Comparison of ENCODE assay signal across 7 mouse cellular contexts in the genomic region with DNA sequence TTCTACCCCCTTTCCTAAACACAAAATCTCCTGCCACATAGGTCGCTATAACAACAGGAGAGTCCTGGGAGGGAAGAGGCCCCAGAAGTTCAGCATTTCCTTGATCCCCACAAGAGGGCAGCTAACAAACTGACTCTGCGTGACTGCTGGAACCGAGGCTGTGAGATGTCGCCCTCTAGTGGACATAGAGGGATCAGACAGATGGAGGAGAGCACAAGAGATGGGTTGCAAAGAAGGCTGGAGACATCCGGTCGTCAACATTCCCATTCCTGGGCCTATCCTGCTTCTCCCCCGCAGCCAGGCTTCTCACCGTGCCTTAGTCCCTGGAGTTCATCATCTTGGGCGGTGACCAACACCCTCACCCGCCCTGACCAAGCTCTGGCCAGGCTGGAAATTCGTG. TPM values are rescaled to one million over a fixed set of nuclear protein-coding genes. Genes with fewer than 3 reads are reported as not detected.
A peak's percentile ranks its signal among the peaks of the same experiment; 100 is the strongest.
DNase-seq lines count a peak whose midpoint lies in the region; ATAC-seq lines count a peak whose summit lies in the region.

No protein-coding gene starts in this region.

- no peak overlapping the region for H3K27ac ChIP-seq in intestine, embryonic 16.5 days (ENCODE audit: low read length)
- no peak overlapping the region for H3K27ac ChIP-seq in midbrain, embryonic 10.5 days (replicated peaks)

- peak; percentile 70 for ATAC-seq in intestine, embryonic 16.5 days

- H3K9ac ChIP-seq in intestine, embryonic 16.5 days (ENCODE audit: low read depth, low read length) = no peak overlapping the region; the same call in 1 of the 2 replicates

- 0 out of 2 replicates have a peak, but pooled peaks cover 2% of the 10 kb centered on the region for H3K4me1 ChIP-seq in intestine, embryonic 16.5 days (ENCODE audit: control insufficient read depth, insufficient read depth, low read length)
- H3K4me1 ChIP-seq in midbrain, embryonic 10.5 days = no peaks in the 10 kb centered on the region

- H3K4me2 ChIP-seq in intestine, embryonic 16.5 days (ENCODE audit: low read depth, low read length) = no peak overlapping the region

- H3K4me3 ChIP-seq in intestine, embryonic 16.5 days (ENCODE audit: low read length) = no peak overlapping the region
- no peak overlapping the region for H3K4me3 ChIP-seq in midbrain, embryonic 10.5 days

- H3K36me3 ChIP-seq in intestine, embryonic 16.5 days (ENCODE audit: control insufficient read depth, insufficient read depth, low read length) = no peaks in the 10 kb centered on the region
- H3K36me3 ChIP-seq in midbrain, embryonic 10.5 days = no peaks in the 10 kb centered on the region

- H3K27me3 ChIP-seq in intestine, embryonic 16.5 days (replicated peaks; ENCODE audit: control insufficient read depth, insufficient read depth, low read length) = no peaks in the 10 kb centered on the region
- H3K27me3 ChIP-seq in midbrain, embryonic 10.5 days (ENCODE audit: low read depth, poor library complexity, severe bottlenecking) = no peaks in the 10 kb centered on the region

- peak; percentile 51 to 60 for DNase-seq in adrenal gland, adult 18-20 months (ENCODE audit: low spot score in 2 of 2)
- peak; percentile 93 for DNase-seq in embryo, embryonic 10 days (ENCODE audit: low spot score)
- DNase-seq in gastrocnemius, postnatal 4 days (ENCODE audit: low spot score in 2 of 2) = peak; percentile 41 to 52
- peak; percentile 58 to 81 for DNase-seq in left cerebral cortex, postnatal 25 days (ENCODE audit: low spot score in 2 of 2)
- peak; percentile 79 for DNase-seq in midbrain, embryonic 10.5 days (ENCODE audit: low spot score)
- DNase-seq in right cerebral cortex, postnatal 25 days = peak; percentile 42

- WGBS in intestine, embryonic 16.5 days = 15% methylated on average over 11 of the region's 11 CpGs
- 16% methylated on average over 11 of the region's 11 CpGs for WGBS in midbrain, embryonic 10.5 days

- no peaks in the 10 kb centered on the region for H3K9me3 ChIP-seq in intestine, embryonic 16.5 days (ENCODE audit: control insufficient read depth, low read length)
- no peaks in the 10 kb centered on the region for H3K9me3 ChIP-seq in midbrain, embryonic 10.5 days (replicated peaks)

- intact Hi-C loops in left cerebral cortex, postnatal 25 days (cut with DNase I) = loop anchor here (1.0 kb wide), 1 partner anchor 220 kb away; no protein-coding TSS in a partner anchor

RNA-seq across cellular contexts. Expression of a gene that starts 47.5 kb away (rescaled TPM):
- total RNA-seq in adrenal gland, adult 18-20 months (2021) = 100 to 1,000 TPM; 186 to 189 TPM
- 100 to 1,000 TPM; 111 to 115 TPM for total RNA-seq in gastrocnemius, postnatal 4 days (2021)
- 24.1 and 24.6 TPM in 2 replicates for polyA plus RNA-seq in intestine, embryonic 16.5 days (2015; fragmentation: Nextera tagmentation; extraction: Ambion mirVana)
- total RNA-seq in left cerebral cortex, postnatal 25 days (2021) = 100 to 1,000 TPM; 274 to 298 TPM
- 30.0 and 30.1 TPM in 2 replicates for polyA plus RNA-seq in midbrain, embryonic 10.5 days (2016; fragmentation: Nextera tagmentation; extraction: Ambion mirVana)

RNA-seq across cellular contexts. Expression of a gene that starts 51.5 kb away (rescaled TPM):
- not detected for total RNA-seq in adrenal gland, adult 18-20 months (2021)
- not detected for total RNA-seq in gastrocnemius, postnatal 4 days (2021)
- 0.36 and 0.44 TPM in 2 replicates for polyA plus RNA-seq in intestine, embryonic 16.5 days (2015; fragmentation: Nextera tagmentation; extraction: Ambion mirVana)
- total RNA-seq in left cerebral cortex, postnatal 25 days (2021) = not detected
- not detected in 2 replicates for polyA plus RNA-seq in midbrain, embryonic 10.5 days (2016; fragmentation: Nextera tagmentation; extraction: Ambion mirVana)

Comparison
In these comparisons a context has a peak if more than half of its experiments do, and no peak if none do; other contexts are left out.
1. DNase-seq: peak in every context shown above with its lines; median percentile 93 in embryo, embryonic 10 days; 79 in midbrain, embryonic 10.5 days; 70 in left cerebral cortex, postnatal 25 days; 56 in adrenal gland, adult 18-20 months; 46 in gastrocnemius, postnatal 4 days; 42 in right cerebral cortex, postnatal 25 days.